Mouse (Mus musculus): Measurements from ENCODE around the gene Serf1. TPM values are rescaled to one million over a fixed set of nuclear protein-coding genes. Genes with fewer than 3 reads are reported as not detected.

The Serf1 gene
- total RNA-seq (2023): not detected

DNA sequence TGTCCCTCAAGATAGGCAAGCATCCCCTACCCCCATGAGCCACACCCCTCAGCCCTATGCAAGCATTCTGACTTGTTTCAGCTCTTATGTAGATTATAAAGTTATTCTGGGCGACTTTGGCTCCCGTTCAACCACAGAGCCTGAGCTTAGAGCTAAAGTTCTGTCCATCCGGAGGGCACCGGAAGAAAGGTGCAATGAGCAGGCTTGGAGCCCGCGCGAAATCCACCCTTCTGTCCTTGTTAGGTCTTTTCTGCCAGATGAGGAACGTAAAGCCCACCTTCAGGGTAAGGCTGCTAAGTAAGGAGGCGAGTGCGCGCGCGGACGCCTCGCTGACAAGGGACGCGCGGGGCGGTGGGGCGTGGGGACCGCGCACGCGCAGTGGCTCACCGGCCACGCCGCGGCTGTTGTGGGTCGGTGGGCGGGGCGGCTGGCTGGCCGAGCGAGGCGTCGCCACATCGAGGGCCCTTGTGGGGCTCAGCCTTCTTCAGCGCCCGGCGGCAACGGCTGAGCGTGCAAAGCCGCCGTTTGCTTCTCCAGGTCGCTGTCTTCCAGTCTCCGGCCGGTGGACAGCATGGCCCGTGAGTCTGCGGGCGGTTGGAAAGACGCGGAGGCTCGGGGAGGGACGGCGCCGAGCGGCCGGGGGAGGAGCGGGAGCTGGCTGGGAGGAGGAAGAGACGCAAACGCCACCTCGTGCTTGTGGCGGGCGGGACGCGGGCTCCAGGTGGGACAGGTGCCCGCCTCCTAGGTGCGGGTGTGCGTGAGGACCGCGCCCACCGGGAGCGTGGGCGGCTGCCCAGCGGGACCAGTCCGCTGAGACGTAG is at the start of gene Serf1:
Serf1 (plus strand) TSS at position 361 of the 821 bp plus-strand sequence.

DNA sequence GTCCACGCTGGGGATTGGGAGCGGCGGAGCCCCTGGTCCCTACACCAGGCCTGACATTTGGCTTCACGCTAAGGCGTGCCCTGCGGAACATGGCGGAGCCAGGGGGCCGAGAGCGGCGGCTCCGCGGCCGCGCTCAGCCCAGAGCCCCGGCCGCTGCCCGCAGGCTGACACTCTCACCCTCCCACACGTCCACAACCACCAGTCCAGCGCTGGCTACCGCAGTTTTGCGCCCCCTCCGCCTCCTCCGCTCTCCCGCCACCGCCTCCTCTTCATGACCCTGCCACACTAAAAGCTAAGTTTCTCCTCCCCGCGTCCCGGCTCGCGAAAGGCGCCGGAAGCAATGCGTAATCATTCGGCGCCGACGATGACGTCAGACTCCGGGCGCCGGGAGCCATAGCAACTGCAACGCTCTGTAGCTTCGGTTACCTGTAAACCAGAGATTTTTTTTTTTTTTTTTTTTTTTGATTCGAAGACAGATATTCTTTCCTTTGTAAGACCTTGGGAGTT is 4.0 kb upstream of the Serf1 start, which contains the start of gene Bdp1:
Bdp1 (minus strand) TSS at position 323 of the 507 bp plus-strand sequence.

DNA sequence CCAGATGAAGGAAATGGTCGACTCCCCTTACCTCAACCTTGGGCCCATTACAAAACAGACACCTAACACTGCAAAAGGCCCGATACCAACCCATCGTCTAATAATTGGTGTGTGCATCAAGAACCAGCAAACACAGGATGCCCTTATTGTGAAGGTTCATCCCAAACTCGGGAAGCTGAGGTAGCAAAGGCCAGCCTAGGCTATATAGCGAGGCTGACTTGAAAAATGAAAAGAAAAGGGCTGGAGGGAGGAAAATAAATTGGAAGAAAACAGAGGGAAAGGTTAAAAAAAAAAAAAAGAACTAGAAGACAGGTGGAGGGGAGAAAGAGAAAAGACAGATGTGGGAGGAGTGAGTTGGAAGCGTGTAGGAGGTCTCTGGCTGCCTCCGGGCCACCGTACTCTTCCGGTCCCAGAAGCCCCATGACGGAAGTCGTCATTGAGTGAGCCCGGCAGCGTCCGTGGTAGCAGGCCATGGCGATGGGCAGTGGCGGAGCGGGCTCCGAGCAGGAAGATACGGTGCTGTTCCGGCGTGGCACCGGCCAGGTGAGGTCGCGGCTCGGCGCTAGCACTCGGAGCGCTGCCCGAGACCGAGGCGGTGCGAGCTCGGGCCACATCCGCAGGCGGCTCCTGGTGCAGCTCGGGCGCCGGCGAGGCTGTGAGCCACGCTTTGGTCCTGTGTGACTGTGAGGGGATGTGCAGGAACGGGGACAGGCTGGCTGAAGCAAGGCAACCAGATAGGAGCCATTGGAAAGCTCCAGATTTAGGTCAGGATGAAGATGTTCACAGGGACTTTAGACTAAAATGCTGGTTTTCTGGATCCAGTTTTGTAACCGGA is 16.8 kb downstream of the Serf1 start, which contains the start of gene Smn1:
Smn1 (plus strand) TSS at position 430 of the 835 bp plus-strand sequence.

Other genes starting within 250 kb of the Serf1 start
- gene Cartpt, start 206.9 kb upstream of the Serf1 start, total RNA-seq (2023): not detected
- gene Mccc2, start 92.4 kb upstream of the Serf1 start, total RNA-seq (2023): 14.0 TPM
- gene Bdp1, start 3.9 kb upstream of the Serf1 start, total RNA-seq (2023): 82.8 TPM
- 59.9 TPM for gene Smn1, start 16.8 kb downstream of the Serf1 start, total RNA-seq (2023)
- gene Naip2, start 94.1 kb downstream of the Serf1 start, total RNA-seq (2023): 2.0 TPM
- 0.70 TPM for gene Naip5, start 138.3 kb downstream of the Serf1 start, total RNA-seq (2023)
- gene Naip6, start 209.7 kb downstream of the Serf1 start, total RNA-seq (2023): 0.55 TPM